Mouse (Mus musculus): Measurements from ENCODE around the gene Atp6v0a2. TPM values are rescaled to one million over a fixed set of nuclear protein-coding genes. Genes with fewer than 3 reads are reported as not detected.
"Not testable (repeated sequence)": the region's sequence is repeated elsewhere in the genome, so short reads cannot be mapped to it uniquely, and the experiment has no call there.

Gene Atp6v0a2
- polyA plus RNA-seq (2012; rRNA removed), result 37.1 and 47.2 TPM in 2 replicates

GRCm38 (mm10) chr5:124628448-124629363, at the start of gene Atp6v0a2:
Gene Atp6v0a2 (plus strand): TSS chr5:124628576.
- H3K36me3 ChIP-seq (ENCODE audit: control insufficient read depth, insufficient read depth, low read length), result no peaks in the 10 kb centered on the region
- H3K27ac ChIP-seq (ENCODE audit: insufficient read depth, low read depth, low read length), result peak within 1 kb of the TSS; percentile 86
- peak; percentile 46 for TF ChIP-seq POLR2A (IDR thresholded peaks at IDR 0.05; ENCODE audit: low read depth, low read length)
- no peak for TF ChIP-seq CTCF (conservative IDR thresholded peaks at IDR 0.05; ENCODE audit: insufficient read depth, insufficient read length, low read depth, low read length)
- peak within 1 kb of the TSS; percentile 84 for H3K4me3 ChIP-seq (ENCODE audit: insufficient read depth, low read depth, low read length)
- under 1% methylated on average over 58 of the region's 58 CpGs for WGBS
- peaks cover 14% of the 10 kb centered on the region for H3K4me1 ChIP-seq (ENCODE audit: control insufficient read depth, insufficient read depth, low read length)
- peak; percentile 98 for DNase-seq
- no peaks in the 10 kb centered on the region for H3K27me3 ChIP-seq (replicated peaks; ENCODE audit: control insufficient read depth, insufficient read depth, low read length)

DNA sequence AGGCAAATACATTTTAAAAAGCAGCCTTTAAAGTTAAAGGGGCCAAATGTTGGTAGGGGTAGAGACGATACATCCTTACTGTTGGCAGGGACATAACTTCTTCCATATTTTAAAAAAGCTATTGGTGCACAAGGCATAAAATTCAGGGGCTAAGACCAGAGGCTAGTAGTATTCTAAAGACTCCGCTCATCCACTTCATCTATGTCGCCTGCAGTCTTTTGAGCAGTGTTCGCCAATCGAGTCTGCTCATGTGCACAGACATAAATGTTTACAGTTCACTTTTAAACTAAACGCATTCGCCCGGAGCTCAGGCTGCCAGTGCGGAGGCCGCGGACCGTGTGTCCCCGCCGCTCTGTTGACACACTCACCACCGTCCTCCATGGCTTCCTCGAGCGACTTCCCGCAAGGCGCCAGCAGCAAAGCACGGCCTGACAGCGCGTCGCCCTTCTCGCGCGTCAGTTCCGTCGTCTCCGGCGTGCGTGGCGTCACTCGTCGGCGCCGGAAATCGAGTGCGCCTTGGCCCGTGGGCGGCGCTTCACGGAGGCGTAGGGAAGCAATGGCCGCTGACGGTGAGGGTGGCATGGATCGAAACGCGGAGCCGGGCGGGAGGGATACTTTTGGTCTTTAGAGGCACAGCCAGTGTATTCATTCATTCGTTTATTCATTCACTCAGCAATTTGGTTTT, 49.6 kb upstream of the Atp6v0a2 start, which contains the start of the genes Eif2b1 and Gtf2h3:
Gene Eif2b1, minus strand, starts transcription at position 499 of the 685 bp plus-strand sequence.
Gene Gtf2h3, plus strand, starts transcription at position 508 of the 685 bp plus-strand sequence.
- no peaks in the 10 kb centered on the region for H3K27me3 ChIP-seq (replicated peaks; ENCODE audit: control insufficient read depth, insufficient read depth, low read length)
- H3K27ac ChIP-seq (ENCODE audit: insufficient read depth, low read depth, low read length), result no peak within 1 kb of the TSS
- DNase-seq, result peak; percentile 95
- 1% methylated on average over 51 of the region's 51 CpGs for WGBS
- TF ChIP-seq CTCF (conservative IDR thresholded peaks at IDR 0.05; ENCODE audit: insufficient read depth, insufficient read length, low read depth, low read length), result no peak
- TF ChIP-seq POLR2A (IDR thresholded peaks at IDR 0.05; ENCODE audit: low read depth, low read length), result peak; percentile 60
- H3K4me3 ChIP-seq (ENCODE audit: insufficient read depth, low read depth, low read length), result peak within 1 kb of the TSS; percentile 74
- H3K4me1 ChIP-seq (ENCODE audit: control insufficient read depth, insufficient read depth, low read length), result peaks cover 2% of the 10 kb centered on the region; the same call in 1 of the 2 replicates
- H3K36me3 ChIP-seq (ENCODE audit: control insufficient read depth, insufficient read depth, low read length), result no peaks in the 10 kb centered on the region

DNA sequence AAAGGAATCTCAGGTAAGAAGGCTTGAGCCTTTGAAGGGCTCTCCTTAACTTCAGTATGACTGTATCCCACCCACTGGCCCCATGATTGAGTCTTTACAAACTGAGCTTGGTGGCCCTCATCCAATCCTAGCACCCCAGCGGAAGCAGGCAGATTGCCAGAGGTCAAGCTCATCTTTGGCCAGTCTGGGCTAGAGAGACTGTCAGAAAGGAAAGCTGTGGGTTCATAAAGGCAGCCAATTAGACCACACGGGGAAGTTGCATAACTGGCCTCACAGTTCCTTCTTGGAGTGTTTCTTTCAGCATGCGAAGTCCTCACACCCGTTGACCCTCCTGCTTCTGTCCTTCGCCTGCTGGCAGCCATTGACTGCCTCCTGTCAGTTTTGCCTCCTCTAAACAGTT, 45.9 kb upstream of the Atp6v0a2 start:
- Histone ChIP-seq H3K4me1 (ENCODE audit: control insufficient read depth, insufficient read depth, low read length) (peaks cover 2% of the 10 kb centered on the region; the same call in 1 of the 2 replicates), H3K36me3 (ENCODE audit: control insufficient read depth, insufficient read depth, low read length) (no peaks in the 10 kb centered on the region), H3K27ac (ENCODE audit: insufficient read depth, low read depth, low read length) (no peak overlapping the region), H3K4me3 (ENCODE audit: insufficient read depth, low read depth, low read length) (no peak overlapping the region), H3K27me3 (replicated peaks; ENCODE audit: control insufficient read depth, insufficient read depth, low read length) (no peaks in the 10 kb centered on the region)
- DNase-seq, result peak; percentile 36
- TF ChIP-seq POLR2A (IDR thresholded peaks at IDR 0.05; ENCODE audit: low read depth, low read length), result no peak
- no peak for TF ChIP-seq CTCF (conservative IDR thresholded peaks at IDR 0.05; ENCODE audit: insufficient read depth, insufficient read length, low read depth, low read length)
- 62% methylated on average over 5 of the region's 5 CpGs for WGBS

GRCm38 (mm10) chr5:124592768-124593167, 35.6 kb upstream of the Atp6v0a2 start:
- Histone ChIP-seq H3K27me3 (replicated peaks; ENCODE audit: control insufficient read depth, insufficient read depth, low read length) (no peaks in the 10 kb centered on the region), H3K4me1 (ENCODE audit: control insufficient read depth, insufficient read depth, low read length) (no peaks in the 10 kb centered on the region), H3K4me3 (ENCODE audit: insufficient read depth, low read depth, low read length) (no peak overlapping the region), H3K36me3 (ENCODE audit: control insufficient read depth, insufficient read depth, low read length) (no peaks in the 10 kb centered on the region), H3K27ac (ENCODE audit: insufficient read depth, low read depth, low read length) (no peak overlapping the region)
- TF ChIP-seq CTCF (conservative IDR thresholded peaks at IDR 0.05; ENCODE audit: insufficient read depth, insufficient read length, low read depth, low read length) (no peak), POLR2A (IDR thresholded peaks at IDR 0.05; ENCODE audit: low read depth, low read length) (no peak)
- DNase-seq, result no peak
- WGBS, result 99% methylated on average over 3 of the region's 3 CpGs

DNA sequence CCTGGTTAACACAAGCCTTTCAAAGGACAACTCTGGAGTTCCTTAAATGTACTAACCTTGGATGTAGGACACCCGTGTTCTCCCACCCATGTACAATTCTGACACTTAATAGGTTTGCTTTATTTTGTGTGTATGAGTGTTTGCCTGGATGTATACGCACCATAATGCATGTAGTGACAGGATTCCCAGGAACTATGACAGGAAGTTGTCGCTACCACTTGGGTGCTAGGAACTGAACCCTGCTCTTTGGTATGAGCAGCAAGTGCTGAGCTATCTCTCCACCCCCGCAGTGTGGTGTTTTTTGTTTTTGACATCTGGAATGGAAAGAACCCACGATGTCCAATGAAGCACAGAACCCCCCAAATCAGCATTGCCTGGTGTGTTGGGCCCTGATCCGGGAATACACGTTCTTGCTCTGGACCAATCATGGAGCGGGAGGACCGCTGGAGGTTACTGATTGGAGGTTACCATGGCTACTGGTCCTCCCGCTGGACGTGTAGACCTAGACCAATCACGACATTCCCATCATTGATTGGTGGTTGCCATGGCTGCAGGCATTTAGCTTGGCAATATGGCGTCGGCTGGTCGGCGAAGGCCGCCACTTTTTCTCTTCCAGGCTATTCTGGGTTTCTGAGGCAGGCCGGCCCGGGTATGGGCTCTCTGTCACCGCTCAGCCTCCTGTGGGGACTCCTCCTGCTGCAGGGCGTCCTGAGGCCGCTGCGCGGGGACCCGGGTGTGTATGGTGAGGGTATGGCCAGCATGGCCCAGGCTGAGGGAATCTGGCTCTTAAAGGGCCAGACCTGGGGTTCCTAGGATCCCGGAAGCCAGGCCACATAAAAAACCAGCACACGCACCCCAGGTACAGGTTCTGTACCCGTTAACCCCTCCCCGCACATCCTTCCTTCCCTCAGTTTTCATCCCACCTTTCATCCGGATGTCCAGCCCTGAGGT, 29.9 kb upstream of the Atp6v0a2 start:
- no peaks in the 10 kb centered on the region; the same call in 1 of the 2 replicates for H3K4me1 ChIP-seq (ENCODE audit: control insufficient read depth, insufficient read depth, low read length)
- H3K27ac ChIP-seq (ENCODE audit: insufficient read depth, low read depth, low read length), result no peak overlapping the region
- DNase-seq, result peak; percentile 99
- peak overlapping the region; percentile 74 for H3K4me3 ChIP-seq (ENCODE audit: insufficient read depth, low read depth, low read length)
- H3K36me3 ChIP-seq (ENCODE audit: control insufficient read depth, insufficient read depth, low read length), result no peaks in the 10 kb centered on the region
- WGBS, result 6% methylated on average over 30 of the region's 30 CpGs
- TF ChIP-seq POLR2A (IDR thresholded peaks at IDR 0.05; ENCODE audit: low read depth, low read length) (no peak), CTCF (conservative IDR thresholded peaks at IDR 0.05; ENCODE audit: insufficient read depth, insufficient read length, low read depth, low read length) (no peak)
- no peaks in the 10 kb centered on the region for H3K27me3 ChIP-seq (replicated peaks; ENCODE audit: control insufficient read depth, insufficient read depth, low read length)

GRCm38 (mm10) chr5:124599726-124600125, 28.6 kb upstream of the Atp6v0a2 start:
- H3K27me3 ChIP-seq (replicated peaks; ENCODE audit: control insufficient read depth, insufficient read depth, low read length); DNase-seq; H3K4me3 ChIP-seq (ENCODE audit: insufficient read depth, low read depth, low read length); H3K27ac ChIP-seq (ENCODE audit: insufficient read depth, low read depth, low read length); H3K4me1 ChIP-seq (ENCODE audit: control insufficient read depth, insufficient read depth, low read length); H3K36me3 ChIP-seq (ENCODE audit: control insufficient read depth, insufficient read depth, low read length): not testable (repeated sequence)
- 58% methylated on average over 8 of the region's 8 CpGs for WGBS
